Mouse (Mus musculus) limb, embryonic 14.5 days (tissue): ENCODE measurements at regions not wholly inside any gene's neighbourhood (a gene's known extent, or its start where the extent isn't known, plus 50 kb on each side); places are given as distances from the start of the nearest gene placed in this dataset.

ENCODE experiments used
- ATAC-seq: fragments of 200-750 bp; cut with Nextera tagmentation; 2 replicates; pipeline ENCODE4 v1.8.0; 2017; ENCODE audit warnings: low read depth, moderate number of reproducible peaks, moderate TSS enrichment; ENCODE audit not compliant: low FRiP score
- DNase-seq: peaks from one replicate; pipeline ENCODE4 v3.0.0-alpha.2; 2015; ENCODE audit warnings: low spot score
- H3K27ac ChIP-seq: fragments of 300-500 bp; sonication (generic); replicated peaks from 2 replicates; pipeline ENCODE4 v1.5.1; 2014; ENCODE audit warnings: low read depth, mild to moderate bottlenecking, low read length, moderate library complexity, mixed read lengths
- H3K27me3 ChIP-seq: fragments of 300-500 bp; sonication (generic); 2 replicates; pipeline ENCODE4 v1.6.1; 2014; ENCODE audit warnings: low read length, mixed read lengths; ENCODE audit not compliant: control insufficient read depth, insufficient read depth
- H3K36me3 ChIP-seq: fragments of 300-500 bp; sonication (generic); 2 replicates; pipeline ENCODE4 v1.6.1; 2014; ENCODE audit warnings: mild to moderate bottlenecking, low read length, moderate library complexity, mixed read lengths; ENCODE audit not compliant: control insufficient read depth, insufficient read depth
- H3K4me1 ChIP-seq: fragments of 300-500 bp; sonication (generic); 2 replicates; pipeline ENCODE4 v1.6.1; 2014; ENCODE audit warnings: antibody characterized with exemption, low read length, mixed read lengths; ENCODE audit not compliant: control insufficient read depth, insufficient read depth
- H3K4me2 ChIP-seq: fragments of 300-500 bp; sonication (generic); replicated peaks from 2 replicates; pipeline ENCODE4 v1.6.1; 2014; ENCODE audit warnings: low read depth, mild to moderate bottlenecking, low read length, moderate library complexity; ENCODE audit not compliant: severe bottlenecking
- H3K4me3 ChIP-seq: fragments of 300-500 bp; sonication (generic); replicated peaks from 2 replicates; pipeline ENCODE4 v1.5.1; 2014; ENCODE audit warnings: low read length
- H3K9ac ChIP-seq: fragments of 300-500 bp; sonication (generic); 2 replicates; pipeline ENCODE4 v1.6.1; 2014; ENCODE audit warnings: mild to moderate bottlenecking, low read depth, low read length, moderate library complexity; ENCODE audit not compliant: severe bottlenecking
- H3K9me3 ChIP-seq: fragments of 300-500 bp; sonication (generic); 2 replicates; pipeline ENCODE4 v1.6.1; 2016; ENCODE audit warnings: low read length; ENCODE audit not compliant: control insufficient read depth
- POLR2A ChIP-seq: fragments of 200-500 bp; IDR thresholded peaks from 2 replicates; pipeline ENCODE4 v1.8.0; 2012; ENCODE audit warnings: inconsistent platforms, mild to moderate bottlenecking, moderate library complexity, borderline replicate concordance; ENCODE audit not compliant: insufficient read depth, insufficient read length; ENCODE audit errors: extremely low read depth
- WGBS: fragments of 180-500 bp; shearing (Covaris S2); extraction: QIAGEN DNeasy Blood & Tissue Kit; methylation state at CpG from one replicate; pipeline ENCODE4 v1.1.7; 2014; 5-methylcytosine and 5-hydroxymethylcytosine counted together

GRCm38 (mm10) chr7:95250651-95251050, 920.4 kb upstream of the Tenm4 start:
- H3K27ac ChIP-seq = no peak overlapping the region
- no peaks in the 10 kb centered on the region for H3K9me3 ChIP-seq
- H3K4me3 ChIP-seq = no peak overlapping the region
- no peaks in the 10 kb centered on the region for H3K4me1 ChIP-seq
- DNase-seq (no peak), ATAC-seq (no peak)
- no peaks in the 10 kb centered on the region for H3K36me3 ChIP-seq
- H3K27me3 ChIP-seq = no peaks in the 10 kb centered on the region
- no peak overlapping the region for H3K9ac ChIP-seq
- H3K4me2 ChIP-seq = no peak overlapping the region
- TF ChIP-seq POLR2A = no peak

- no peaks in the 10 kb centered on the region for H3K4me1 ChIP-seq
- H3K27ac ChIP-seq = no peak overlapping the region
- no peak for ATAC-seq
- no peak overlapping the region for H3K4me2 ChIP-seq
- H3K27me3 ChIP-seq = no peaks in the 10 kb centered on the region
- DNase-seq = no peak
- H3K36me3 ChIP-seq = no peaks in the 10 kb centered on the region
- no peak overlapping the region for H3K4me3 ChIP-seq
- 83% methylated on average over 5 of the region's 5 CpGs for WGBS
- H3K9me3 ChIP-seq = no peaks in the 10 kb centered on the region
- H3K9ac ChIP-seq = no peak overlapping the region
- TF ChIP-seq POLR2A = no peak
These were observed 917.0 kb upstream of the Tenm4 start for GRCm38 (mm10) chr7:95253862-95254545.

- TF ChIP-seq POLR2A = no peak
- WGBS = 31% methylated on average over 3 of the region's 3 CpGs
- no peaks in the 10 kb centered on the region for H3K9me3 ChIP-seq
These were observed 916.1 kb upstream of the Tenm4 start for GRCm38 (mm10) chr7:95254913-95255312.

GRCm38 (mm10) chr7:95255699-95256098, 915.3 kb upstream of the Tenm4 start:
- Histone ChIP-seq H3K27ac (no peak overlapping the region), H3K36me3 (no peaks in the 10 kb centered on the region), H3K4me3 (no peak overlapping the region), H3K9ac (no peak overlapping the region), H3K4me2 (no peak overlapping the region), H3K27me3 (no peaks in the 10 kb centered on the region), H3K4me1 (no peaks in the 10 kb centered on the region), H3K9me3 (no peaks in the 10 kb centered on the region)
- DNase-seq = no peak
- ATAC-seq = no peak
- no peak for TF ChIP-seq POLR2A

More at GRCm38 (mm10) chr7:95254913-95255312, 916.1 kb upstream of the Tenm4 start:
- Histone ChIP-seq H3K36me3 (no peaks in the 10 kb centered on the region), H3K27ac (no peak overlapping the region), H3K27me3 (no peaks in the 10 kb centered on the region), H3K9ac (no peak overlapping the region), H3K4me3 (no peak overlapping the region), H3K4me2 (no peak overlapping the region), H3K4me1 (no peaks in the 10 kb centered on the region)
- DNase-seq (no peak), ATAC-seq (no peak)

GRCm38 (mm10) chr7:95262942-95263341, 908.1 kb upstream of the Tenm4 start:
- no peak for ATAC-seq
- Histone ChIP-seq H3K27me3 (no peaks in the 10 kb centered on the region), H3K9ac (no peak overlapping the region), H3K4me3 (no peak overlapping the region), H3K4me2 (no peak overlapping the region), H3K27ac (no peak overlapping the region), H3K9me3 (no peaks in the 10 kb centered on the region), H3K36me3 (no peaks in the 10 kb centered on the region), H3K4me1 (no peaks in the 10 kb centered on the region)
- DNase-seq = no peak
- WGBS = 94% methylated on average over 3 of the region's 3 CpGs
- no peak for TF ChIP-seq POLR2A
